Mouse (Mus musculus) stomach, adult 2 months (tissue): Measurements from ENCODE around the gene Pcbp3. TPM values are rescaled to one million over a fixed set of nuclear protein-coding genes. Genes with fewer than 3 reads are reported as not detected.

Experiments used
- polyA plus RNA-seq: library from polyadenylated mRNA; depleted of rRNA; stranded (reverse); fragments of >200 nt; gene quantifications from 2 replicates; pipeline ENCODE4 v1.2.3, GENCODE M21; 2012; rRNA removed

The Pcbp3 gene
- 5.7 and 6.4 TPM in 2 replicates for polyA plus RNA-seq

DNA sequence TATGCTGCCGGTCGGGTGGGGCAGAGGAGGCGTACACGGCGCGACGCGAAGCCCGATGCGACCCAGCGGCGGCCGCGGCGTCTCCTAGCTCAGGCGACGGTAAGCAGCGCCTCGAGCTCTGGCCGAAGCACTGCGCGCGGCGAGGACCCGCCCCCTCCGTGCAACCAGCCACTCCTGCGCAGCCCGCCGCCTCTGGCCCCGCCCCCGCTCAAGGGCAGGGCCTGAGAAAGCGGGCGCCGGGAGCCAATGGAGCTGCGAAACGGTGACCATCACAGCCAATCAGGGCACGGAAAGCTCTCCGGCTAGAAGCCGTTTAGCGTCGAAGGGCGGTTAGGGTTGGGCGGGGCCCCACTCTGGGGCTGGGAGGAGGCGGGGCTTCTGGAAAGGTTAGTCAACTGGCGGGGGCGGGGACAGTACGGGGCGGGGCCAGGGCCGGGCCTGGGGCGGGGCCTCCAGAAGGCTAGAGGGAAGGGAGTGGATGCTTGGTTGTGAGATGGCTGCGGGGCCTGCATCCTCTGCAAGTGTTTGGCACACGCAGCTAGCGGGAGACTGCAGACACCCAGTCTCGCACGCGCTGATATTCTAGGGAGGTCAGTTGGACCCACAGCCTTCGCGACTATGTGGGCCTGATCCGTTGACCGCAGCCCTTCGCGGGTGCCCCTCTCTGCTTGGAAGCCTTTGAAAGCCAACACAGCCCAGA lies at the start of gene Pcbp3:
TSS of gene Pcbp3 (minus strand) at position 98 of the 700 bp plus-strand sequence.

DNA sequence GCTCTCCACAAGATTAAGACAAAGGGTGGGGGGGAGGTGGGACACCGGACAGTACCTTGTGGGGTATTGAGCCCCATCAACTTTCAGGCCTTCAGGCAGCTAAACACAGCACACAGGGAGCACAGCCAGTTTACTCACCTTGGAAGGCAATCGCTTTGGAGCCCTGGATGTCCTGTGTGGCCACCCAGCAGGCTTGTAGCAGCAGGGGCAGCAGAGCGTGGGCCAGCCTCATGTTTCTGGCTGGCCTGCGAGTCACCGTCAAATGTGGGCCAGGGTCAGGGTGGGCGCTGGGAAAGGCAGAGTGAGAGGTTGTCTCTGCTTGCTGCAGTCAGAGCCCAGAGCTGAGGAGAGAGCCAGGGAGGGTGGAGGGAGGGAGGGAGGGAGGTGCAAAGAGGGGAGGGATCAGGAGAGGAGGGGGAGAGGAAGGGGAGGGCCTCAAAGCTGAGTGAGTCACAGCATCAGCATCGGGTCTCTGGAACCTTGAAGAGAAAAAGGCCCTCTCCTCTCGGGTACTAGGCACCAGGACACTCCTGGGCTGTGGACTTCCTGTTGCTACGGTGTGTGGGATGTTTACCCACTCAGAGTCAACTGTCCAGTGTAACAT lies 235.9 kb downstream of the Pcbp3 start, which contains the start of gene Col6a1:
TSS of gene Col6a1 (minus strand) at position 487 of the 604 bp plus-strand sequence.

Other genes starting within 250 kb of the Pcbp3 start
- gene Col6a1, start 235.7 kb downstream of the Pcbp3 start, polyA plus RNA-seq, result 69.9 and 83.4 TPM in 2 replicates
- gene Slc19a1, start 70.4 kb upstream of the Pcbp3 start, polyA plus RNA-seq, result 16.5 and 17.5 TPM in 2 replicates
- 31.4 and 43.6 TPM in 2 replicates for gene Col18a1, start 204.7 kb upstream of the Pcbp3 start, polyA plus RNA-seq